Comparison of ENCODE assay signal across 8 mouse cellular contexts in genomic region chr5:29293194-29293593, GRCm38 (mm10).
A peak's percentile ranks its signal among the peaks of the same experiment; 100 is the strongest.
DNase-seq lines count a peak whose midpoint lies in the region; ATAC-seq and TF ChIP-seq lines count a peak whose summit lies in the region.

No protein-coding gene starts in this region.

- H3K4me1 ChIP-seq in kidney, adult 2 months (ENCODE audit: control insufficient read depth, insufficient read depth, low read length), result no peaks in the 10 kb centered on the region
- H3K4me1 ChIP-seq in kidney, embryonic 16.5 days (ENCODE audit: insufficient read depth, low read length), result no peaks in the 10 kb centered on the region
- H3K4me1 ChIP-seq in neural tube, embryonic 15.5 days, result no peaks in the 10 kb centered on the region

- H3K4me2 ChIP-seq in kidney, embryonic 16.5 days (replicated peaks; ENCODE audit: low read depth, low read length), result no peak overlapping the region
- no peak overlapping the region for H3K4me2 ChIP-seq in neural tube, embryonic 15.5 days

- H3K27me3 ChIP-seq in kidney, adult 2 months (replicated peaks; ENCODE audit: control insufficient read depth, insufficient read depth, low read length), result no peaks in the 10 kb centered on the region
- no peaks in the 10 kb centered on the region for H3K27me3 ChIP-seq in kidney, embryonic 16.5 days (ENCODE audit: insufficient read depth, low read length)
- H3K27me3 ChIP-seq in neural tube, embryonic 15.5 days (replicated peaks), result no peaks in the 10 kb centered on the region

- intact Hi-C loops in heart, postnatal 10 days (cut with DNase I), result loop anchor here (1.0 to 5.0 kb wide), 2 partner anchors 826 to 842 kb away; partner anchors contain the start of gene Shh
- intact Hi-C loops in left cerebral cortex, postnatal 10 days (cut with DNase I), result loop anchor here (2.0 kb wide), 1 partner anchor 840 kb away; no protein-coding TSS in a partner anchor

- no peak overlapping the region for H3K4me3 ChIP-seq in kidney, adult 2 months (ENCODE audit: insufficient read depth, low read depth, low read length)
- H3K4me3 ChIP-seq in kidney, embryonic 16.5 days (ENCODE audit: low read length), result no peak overlapping the region
- H3K4me3 ChIP-seq in neural tube, embryonic 15.5 days (replicated peaks), result no peak overlapping the region

- H3K36me3 ChIP-seq in kidney, adult 2 months (ENCODE audit: control insufficient read depth, insufficient read depth, low read length), result no peaks in the 10 kb centered on the region
- H3K36me3 ChIP-seq in kidney, embryonic 16.5 days (ENCODE audit: insufficient read depth, low read length), result no peaks in the 10 kb centered on the region
- H3K36me3 ChIP-seq in neural tube, embryonic 15.5 days, result peaks cover 4% of the 10 kb centered on the region; the same call in 1 of the 2 replicates

- TF ChIP-seq POLR2A in kidney, adult 2 months (IDR thresholded peaks at IDR 0.05; ENCODE audit: low read depth, low read length), result no peak

- H3K27ac ChIP-seq in kidney, adult 2 months (ENCODE audit: insufficient read depth, low read depth, low read length), result no peak overlapping the region
- H3K27ac ChIP-seq in kidney, embryonic 16.5 days (ENCODE audit: low read length), result no peak overlapping the region
- no peak overlapping the region for H3K27ac ChIP-seq in neural tube, embryonic 15.5 days (replicated peaks)

- H3K9me3 ChIP-seq in kidney, embryonic 16.5 days (ENCODE audit: low read length), result no peaks in the 10 kb centered on the region
- H3K9me3 ChIP-seq in neural tube, embryonic 15.5 days (replicated peaks), result no peaks in the 10 kb centered on the region

- no peak for ATAC-seq in kidney, embryonic 16.5 days (ENCODE audit: low FRiP score, low TSS enrichment)
- ATAC-seq in neural tube, embryonic 15.5 days (ENCODE audit: low FRiP score), result peak; percentile 72; the same call in 1 of the 2 replicates

- H3K9ac ChIP-seq in kidney, embryonic 16.5 days (replicated peaks; ENCODE audit: low read length), result no peak overlapping the region
- no peak overlapping the region for H3K9ac ChIP-seq in neural tube, embryonic 15.5 days (replicated peaks)

- DNase-seq in kidney, adult 2 months, result peak; percentile 58
- peak; percentile 65 for DNase-seq in R1 (ENCODE audit: low read depth, low spot score)
- DNase-seq in cerebellum, postnatal 36 days, result peak; percentile 66 to 69
- DNase-seq in heart, postnatal 10 days, result peak; percentile 54 to 72
- DNase-seq in left cerebral cortex, postnatal 10 days (ENCODE audit: extremely low spot score in 1 of 2, low spot score in 2 of 2), result peak; percentile 36 to 65
- DNase-seq in thymus, postnatal 36 days, result peak; percentile 36 to 52

- WGBS in kidney, adult 2 months, result 32% methylated on average over 2 of the region's 2 CpGs
- WGBS in kidney, embryonic 16.5 days, result 23% methylated on average over 2 of the region's 2 CpGs
- WGBS in neural tube, embryonic 15.5 days, result 27% methylated on average over 2 of the region's 2 CpGs

- TF ChIP-seq CTCF in kidney, adult 2 months (conservative IDR thresholded peaks at IDR 0.05; ENCODE audit: insufficient read depth, insufficient read length, low read depth, low read length), result peak; percentile 86
